In the genomic region with DNA sequence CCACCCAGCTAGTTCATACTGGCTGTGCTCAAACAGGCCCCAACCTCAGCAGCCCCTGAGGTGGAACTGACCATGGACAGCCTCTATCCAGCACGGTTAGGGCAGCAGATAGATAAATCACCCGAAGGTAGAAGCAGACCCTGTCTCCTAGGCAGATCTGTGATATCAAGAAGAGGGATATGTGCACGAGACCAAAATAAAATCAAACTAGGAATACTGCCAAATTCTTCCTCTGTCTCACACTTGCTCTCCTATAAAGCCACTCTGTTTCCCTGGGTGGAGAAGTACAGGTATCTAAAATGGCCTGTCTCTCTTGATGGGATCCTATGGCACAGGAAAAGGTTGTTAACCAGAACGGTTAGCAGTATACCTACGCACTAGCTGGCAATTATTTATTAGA, we compare ENCODE assay signal across 10 mouse cellular contexts. TPM values are rescaled to one million over a fixed set of nuclear protein-coding genes. Genes with fewer than 3 reads are reported as not detected.
DNase-seq lines count a peak whose midpoint lies in the region; ATAC-seq and TF ChIP-seq lines count a peak whose summit lies in the region.
"Had no signal": no experiment of that assay in that cellular context is flagged by ENCODE, and none has a peak within 500 bp of the region (broad histone marks: within the 10 kb centered on the region; RNA-seq: fewer than 3 reads in every experiment).

No protein-coding gene starts in this region.

- H3K9ac ChIP-seq in heart, embryonic 12.5 days = no peak overlapping the region
- no peak overlapping the region for H3K9ac ChIP-seq in lung, embryonic 14.5 days
- H3K9ac ChIP-seq in lung, postnatal 0 days (replicated peaks; ENCODE audit: low read depth) = no peak overlapping the region
- H3K9ac ChIP-seq in intestine, postnatal 0 days (ENCODE audit: low read depth, low read length) = no peak overlapping the region
- no peak overlapping the region for H3K9ac ChIP-seq in stomach, embryonic 16.5 days (ENCODE audit: low read length)

- no peak for TF ChIP-seq CTCF in lung, embryonic 14.5 days (IDR thresholded peaks at IDR 0.05; ENCODE audit: low read depth)
- no peak for TF ChIP-seq CTCF in lung, postnatal 0 days (IDR thresholded peaks at IDR 0.05)
- no peak for TF ChIP-seq CTCF in intestine, postnatal 0 days (IDR thresholded peaks at IDR 0.05; ENCODE audit: low read depth)

- intact Hi-C loops in heart, postnatal 10 days (cut with DNase I) = loop anchor here (2.0 to 5.0 kb wide), 6 partner anchors 89 to 1165 kb away; no protein-coding TSS in a partner anchor

- no peak for DNase-seq in heart, postnatal 10 days
- DNase-seq in lung, embryonic 14.5 days = no peak
- no peak for DNase-seq in lung, postnatal 0 days (ENCODE audit: low spot score)
- no peak for DNase-seq in spleen, adult 12 weeks (ENCODE audit: low spot score)
- DNase-seq: gastrocnemius, postnatal 14 days had no signal

- H3K4me3 ChIP-seq in heart, embryonic 12.5 days = peak overlapping the region; percentile 83; the same call in 1 of the 2 replicates
- H3K4me3 ChIP-seq in lung, embryonic 14.5 days (ENCODE audit: low read depth, low read length) = peak overlapping the region; percentile 80; the same call in 1 of the 2 replicates
- no peak overlapping the region for H3K4me3 ChIP-seq in lung, postnatal 0 days (ENCODE audit: low read depth, low read length)
- no peak overlapping the region for H3K4me3 ChIP-seq in intestine, postnatal 0 days (ENCODE audit: low read depth, low read length)
- peak overlapping the region; percentile 78; the same call in 1 of the 2 replicates for H3K4me3 ChIP-seq in stomach, embryonic 16.5 days (replicated peaks; ENCODE audit: low read length)

- H3K4me2 ChIP-seq in heart, embryonic 12.5 days = peak overlapping the region; percentile 83
- peak overlapping the region; percentile 69 for H3K4me2 ChIP-seq in lung, embryonic 14.5 days
- H3K4me2 ChIP-seq in lung, postnatal 0 days (replicated peaks; ENCODE audit: low read depth, low read length) = no peak overlapping the region
- peak overlapping the region; percentile 95; the same call in 1 of the 2 replicates for H3K4me2 ChIP-seq in intestine, postnatal 0 days (replicated peaks; ENCODE audit: low read depth)
- peak overlapping the region; percentile 94; the same call in 1 of the 2 replicates for H3K4me2 ChIP-seq in stomach, embryonic 16.5 days (ENCODE audit: low read depth, low read length)

- ATAC-seq in heart, embryonic 12.5 days (ENCODE audit: insufficient number of reproducible peaks, low FRiP score) = no peak
- ATAC-seq in lung, embryonic 14.5 days (ENCODE audit: insufficient read depth) = no peak
- ATAC-seq in lung, postnatal 0 days = no peak
- no peak for ATAC-seq in intestine, postnatal 0 days
- ATAC-seq in stomach, embryonic 16.5 days (ENCODE audit: insufficient read depth, low FRiP score) = no peak
- ATAC-seq in erythroid progenitor cell, adult 5-6 weeks (replicated peaks; ENCODE audit: low FRiP score, poor library complexity, severe bottlenecking) = no peak

- no peaks in the 10 kb centered on the region for H3K27me3 ChIP-seq in heart, embryonic 12.5 days (replicated peaks)
- no peaks in the 10 kb centered on the region for H3K27me3 ChIP-seq in lung, embryonic 14.5 days (ENCODE audit: insufficient read depth, low read length)
- H3K27me3 ChIP-seq in lung, postnatal 0 days (replicated peaks; ENCODE audit: insufficient read depth, low read length) = no peaks in the 10 kb centered on the region
- H3K27me3 ChIP-seq in intestine, postnatal 0 days (replicated peaks; ENCODE audit: control insufficient read depth, insufficient read depth, low read length) = 0 out of 2 replicates have a peak, but pooled peaks cover 5% of the 10 kb centered on the region
- no peaks in the 10 kb centered on the region for H3K27me3 ChIP-seq in stomach, embryonic 16.5 days (ENCODE audit: control insufficient read depth, insufficient read depth, low read length)
- H3K27me3 ChIP-seq: CH12.LX had no signal

- H3K36me3 ChIP-seq in heart, embryonic 12.5 days = no peaks in the 10 kb centered on the region
- H3K36me3 ChIP-seq in lung, embryonic 14.5 days (ENCODE audit: insufficient read depth) = no peaks in the 10 kb centered on the region
- H3K36me3 ChIP-seq in lung, postnatal 0 days (ENCODE audit: insufficient read depth, low read length) = no peaks in the 10 kb centered on the region
- no peaks in the 10 kb centered on the region for H3K36me3 ChIP-seq in intestine, postnatal 0 days (ENCODE audit: control insufficient read depth, insufficient read depth)
- H3K36me3 ChIP-seq in stomach, embryonic 16.5 days (ENCODE audit: control insufficient read depth, insufficient read depth, low read length) = no peaks in the 10 kb centered on the region

- no peak for TF ChIP-seq EP300 in lung, postnatal 0 days (IDR thresholded peaks at IDR 0.05)

- peak overlapping the region; percentile 97 for H3K27ac ChIP-seq in heart, embryonic 12.5 days (ENCODE audit: poor library complexity, severe bottlenecking)
- no peak overlapping the region for H3K27ac ChIP-seq in lung, embryonic 14.5 days (ENCODE audit: low read depth)
- H3K27ac ChIP-seq in lung, postnatal 0 days (ENCODE audit: low read length) = no peak overlapping the region
- H3K27ac ChIP-seq in intestine, postnatal 0 days (ENCODE audit: low read depth, low read length) = no peak overlapping the region
- no peak overlapping the region for H3K27ac ChIP-seq in stomach, embryonic 16.5 days (ENCODE audit: low read length)

- no peaks in the 10 kb centered on the region for H3K9me3 ChIP-seq in heart, embryonic 12.5 days (replicated peaks)
- no peaks in the 10 kb centered on the region for H3K9me3 ChIP-seq in lung, embryonic 14.5 days (ENCODE audit: low read depth, low read length)
- H3K9me3 ChIP-seq in lung, postnatal 0 days (ENCODE audit: low read length) = no peaks in the 10 kb centered on the region
- no peaks in the 10 kb centered on the region for H3K9me3 ChIP-seq in intestine, postnatal 0 days (ENCODE audit: control insufficient read depth)
- H3K9me3 ChIP-seq in stomach, embryonic 16.5 days (replicated peaks; ENCODE audit: control insufficient read depth, low read length) = no peaks in the 10 kb centered on the region

- H3K4me1 ChIP-seq in heart, embryonic 12.5 days (replicated peaks) = 0 out of 2 replicates have a peak, but pooled peaks cover 11% of the 10 kb centered on the region
- H3K4me1 ChIP-seq in lung, embryonic 14.5 days (ENCODE audit: insufficient read depth) = no peaks in the 10 kb centered on the region; the same call in 1 of the 2 replicates
- H3K4me1 ChIP-seq in lung, postnatal 0 days (ENCODE audit: insufficient read depth, low read depth, low read length) = no peaks in the 10 kb centered on the region; the same call in 1 of the 2 replicates
- H3K4me1 ChIP-seq in intestine, postnatal 0 days (replicated peaks; ENCODE audit: control insufficient read depth, insufficient read depth, low read length) = no peaks in the 10 kb centered on the region
- peaks cover 6% of the 10 kb centered on the region; the same call in 1 of the 2 replicates for H3K4me1 ChIP-seq in stomach, embryonic 16.5 days (ENCODE audit: control insufficient read depth, insufficient read depth, low read length)

- 39% methylated on average over 5 of the region's 5 CpGs for WGBS in heart, embryonic 12.5 days
- WGBS in lung, embryonic 14.5 days = 63% methylated on average over 5 of the region's 5 CpGs
- WGBS in lung, postnatal 0 days = 52% methylated on average over 5 of the region's 5 CpGs
- 79% methylated on average over 5 of the region's 5 CpGs for WGBS in intestine, postnatal 0 days
- 73% methylated on average over 5 of the region's 5 CpGs for WGBS in stomach, embryonic 16.5 days

RNA-seq across cellular contexts. Expression of a gene that starts 2.2 kb away (rescaled TPM):
- 135 and 138 TPM in 2 replicates for polyA plus RNA-seq in heart, embryonic 12.5 days (2016; fragmentation: Nextera tagmentation; extraction: Ambion mirVana)
- 100 to 1,000 TPM; 137 to 189 TPM for total RNA-seq in heart, postnatal 10 days (2021)
- polyA plus RNA-seq in lung, embryonic 14.5 days (2014; fragmentation: Nextera tagmentation; extraction: Ambion mirVana) = 94.3 and 94.8 TPM in 2 replicates
- 158 and 187 TPM in 2 replicates for polyA plus RNA-seq in lung, postnatal 0 days (2015; fragmentation: Nextera tagmentation; extraction: Ambion mirVana)
- 15.7 and 18.6 TPM in 2 replicates for polyA plus RNA-seq in intestine, postnatal 0 days (2015; fragmentation: Nextera tagmentation; extraction: Ambion mirVana)
- polyA plus RNA-seq in stomach, embryonic 16.5 days (2015; fragmentation: Nextera tagmentation; extraction: Ambion mirVana) = 68.5 and 71.3 TPM in 2 replicates
- total RNA-seq in erythroid progenitor cell, adult 5-6 weeks (2015; ENCODE audit: low replicate concordance) = 1.4 and 3.4 TPM in 2 replicates
- total RNA-seq in erythroid progenitor cell, adult 5-6 weeks (2017; ENCODE audit: low replicate concordance) = 2.0 and 4.4 TPM in 2 replicates

Comparison
In these comparisons a context has a peak if more than half of its experiments do, and no peak if none do; other contexts are left out.
1. H3K4me3 ChIP-seq: peak in heart, embryonic 12.5 days (single experiment), lung, embryonic 14.5 days (single experiment) and stomach, embryonic 16.5 days (single experiment); none in lung, postnatal 0 days (single experiment) and intestine, postnatal 0 days (single experiment).